Mouse (Mus musculus): Measurements from ENCODE around the gene Fars2. TPM values are rescaled to one million over a fixed set of nuclear protein-coding genes. Genes with fewer than 3 reads are reported as not detected.

Fars2 gene
- polyA plus RNA-seq, 1 experiment from 2014 or later, result 68.1 TPM

GRCm38 (mm10) chr13:36309160-36309559, 191.9 kb downstream of the Fars2 start:
- H3K4me1 ChIP-seq (ENCODE audit: control insufficient read depth in 2 of 2, insufficient read depth in 2 of 2, low read length in 2 of 2), result peaks cover 0 to 3% of the 10 kb centered on the region in 2 experiments; a peak in 1 of 4 replicates
- H3K27ac ChIP-seq (replicated peaks in 1 of 2; ENCODE audit: control insufficient read depth in 1 of 2, insufficient read depth in 1 of 2, low read depth in 2 of 2, low read length in 2 of 2), result no peak overlapping the region; a peak in 1 of 4 replicates
- no peak overlapping the region for H3K9ac ChIP-seq (ENCODE audit: low read length)
- H3K4me2 ChIP-seq (ENCODE audit: low read length), result no peak overlapping the region
- H3K4me3 ChIP-seq (ENCODE audit: control insufficient read depth in 1 of 2, insufficient read depth in 1 of 2, low read depth in 1 of 2, low read length in 2 of 2), result no peak overlapping the region
- WGBS, result 77% methylated on average over 1 of the region's 1 CpGs
- H3K9me3 ChIP-seq (ENCODE audit: control insufficient read depth, low read length), result no peaks in the 10 kb centered on the region
- H3K27me3 ChIP-seq (ENCODE audit: control insufficient read depth, insufficient read depth, low read length), result no peaks in the 10 kb centered on the region
- no peaks in the 10 kb centered on the region for H3K36me3 ChIP-seq (ENCODE audit: control insufficient read depth, insufficient read depth, low read length)
- no peak for ATAC-seq (ENCODE audit: insufficient number of reproducible peaks, insufficient read depth, low FRiP score, low read depth)

GRCm38 (mm10) chr13:36314218-36314617, 197.0 kb downstream of the Fars2 start:
- 76% methylated on average over 8 of the region's 8 CpGs for WGBS
- no peak overlapping the region for H3K4me2 ChIP-seq (ENCODE audit: low read length)
- no peak overlapping the region for H3K27ac ChIP-seq (replicated peaks in 1 of 2; ENCODE audit: control insufficient read depth in 1 of 2, insufficient read depth in 1 of 2, low read depth in 2 of 2, low read length in 2 of 2)
- H3K4me1 ChIP-seq (ENCODE audit: control insufficient read depth in 2 of 2, insufficient read depth in 2 of 2, low read length in 2 of 2), result peaks cover 2 to 10% of the 10 kb centered on the region in 2 experiments; a peak in 2 of 4 replicates
- ATAC-seq (ENCODE audit: insufficient number of reproducible peaks, insufficient read depth, low FRiP score, low read depth), result no peak
- H3K27me3 ChIP-seq (ENCODE audit: control insufficient read depth, insufficient read depth, low read length), result no peaks in the 10 kb centered on the region
- no peaks in the 10 kb centered on the region for H3K36me3 ChIP-seq (ENCODE audit: control insufficient read depth, insufficient read depth, low read length)
- no peak overlapping the region for H3K9ac ChIP-seq (ENCODE audit: low read length)
- H3K4me3 ChIP-seq (ENCODE audit: control insufficient read depth in 1 of 2, insufficient read depth in 1 of 2, low read depth in 1 of 2, low read length in 2 of 2), result no peak overlapping the region
- no peaks in the 10 kb centered on the region for H3K9me3 ChIP-seq (ENCODE audit: control insufficient read depth, low read length)

- Histone ChIP-seq H3K4me1 (ENCODE audit: control insufficient read depth in 2 of 2, insufficient read depth in 2 of 2, low read length in 2 of 2) (peaks cover 2 to 10% of the 10 kb centered on the region in 2 experiments; a peak in 2 of 4 replicates), H3K9ac (ENCODE audit: low read length) (no peak overlapping the region), H3K4me2 (ENCODE audit: low read length) (no peak overlapping the region), H3K4me3 (ENCODE audit: control insufficient read depth in 1 of 2, insufficient read depth in 1 of 2, low read depth in 1 of 2, low read length in 2 of 2) (no peak overlapping the region), H3K27ac (replicated peaks in 1 of 2; ENCODE audit: control insufficient read depth in 1 of 2, insufficient read depth in 1 of 2, low read depth in 2 of 2, low read length in 2 of 2) (no peak overlapping the region), H3K36me3 (ENCODE audit: control insufficient read depth, insufficient read depth, low read length) (no peaks in the 10 kb centered on the region), H3K9me3 (ENCODE audit: control insufficient read depth, low read length) (no peaks in the 10 kb centered on the region), H3K27me3 (ENCODE audit: control insufficient read depth, insufficient read depth, low read length) (no peaks in the 10 kb centered on the region)
- no peak for ATAC-seq (ENCODE audit: insufficient number of reproducible peaks, insufficient read depth, low FRiP score, low read depth)
- WGBS, result 86% methylated on average over 10 of the region's 10 CpGs
These were observed 197.9 kb downstream of the Fars2 start for GRCm38 (mm10) chr13:36314860-36315800.

- Histone ChIP-seq H3K4me1 (ENCODE audit: control insufficient read depth in 2 of 2, insufficient read depth in 2 of 2, low read length in 2 of 2) (peaks cover 2 to 10% of the 10 kb centered on the region in 2 experiments; a peak in 2 of 4 replicates), H3K4me3 (ENCODE audit: control insufficient read depth in 1 of 2, insufficient read depth in 1 of 2, low read depth in 1 of 2, low read length in 2 of 2) (no peak overlapping the region), H3K4me2 (ENCODE audit: low read length) (no peak overlapping the region), H3K9ac (ENCODE audit: low read length) (no peak overlapping the region), H3K27me3 (ENCODE audit: control insufficient read depth, insufficient read depth, low read length) (no peaks in the 10 kb centered on the region), H3K36me3 (ENCODE audit: control insufficient read depth, insufficient read depth, low read length) (no peaks in the 10 kb centered on the region), H3K27ac (replicated peaks in 1 of 2; ENCODE audit: control insufficient read depth in 1 of 2, insufficient read depth in 1 of 2, low read depth in 2 of 2, low read length in 2 of 2) (no peak overlapping the region), H3K9me3 (ENCODE audit: control insufficient read depth, low read length) (no peaks in the 10 kb centered on the region)
- ATAC-seq (ENCODE audit: insufficient number of reproducible peaks, insufficient read depth, low FRiP score, low read depth), result no peak
- WGBS, result 88% methylated on average over 3 of the region's 3 CpGs
These were observed 200.6 kb downstream of the Fars2 start for GRCm38 (mm10) chr13:36317824-36318223.

- Histone ChIP-seq H3K4me3 (ENCODE audit: control insufficient read depth in 1 of 2, insufficient read depth in 1 of 2, low read depth in 1 of 2, low read length in 2 of 2) (no peak overlapping the region), H3K27ac (replicated peaks in 1 of 2; ENCODE audit: control insufficient read depth in 1 of 2, insufficient read depth in 1 of 2, low read depth in 2 of 2, low read length in 2 of 2) (no peak overlapping the region), H3K4me2 (ENCODE audit: low read length) (no peak overlapping the region), H3K36me3 (ENCODE audit: control insufficient read depth, insufficient read depth, low read length) (no peaks in the 10 kb centered on the region), H3K4me1 (ENCODE audit: control insufficient read depth in 2 of 2, insufficient read depth in 2 of 2, low read length in 2 of 2) (no peaks in the 10 kb centered on the region), H3K27me3 (ENCODE audit: control insufficient read depth, insufficient read depth, low read length) (no peaks in the 10 kb centered on the region), H3K9ac (ENCODE audit: low read length) (no peak overlapping the region), H3K9me3 (ENCODE audit: control insufficient read depth, low read length) (no peaks in the 10 kb centered on the region)
- WGBS, result 78% methylated on average over 2 of the region's 2 CpGs
- no peak for ATAC-seq (ENCODE audit: insufficient number of reproducible peaks, insufficient read depth, low FRiP score, low read depth)
These were observed 207.4 kb downstream of the Fars2 start for GRCm38 (mm10) chr13:36324624-36325023.

GRCm38 (mm10) chr13:36326539-36326938, 209.3 kb downstream of the Fars2 start:
- WGBS, result 79% methylated on average over 3 of the region's 3 CpGs
- H3K9ac ChIP-seq (ENCODE audit: low read length), result no peak overlapping the region
- no peak for ATAC-seq (ENCODE audit: insufficient number of reproducible peaks, insufficient read depth, low FRiP score, low read depth)
- H3K27ac ChIP-seq (replicated peaks in 1 of 2; ENCODE audit: control insufficient read depth in 1 of 2, insufficient read depth in 1 of 2, low read depth in 2 of 2, low read length in 2 of 2), result no peak overlapping the region
- no peaks in the 10 kb centered on the region for H3K27me3 ChIP-seq (ENCODE audit: control insufficient read depth, insufficient read depth, low read length)
- no peaks in the 10 kb centered on the region for H3K4me1 ChIP-seq (ENCODE audit: control insufficient read depth in 2 of 2, insufficient read depth in 2 of 2, low read length in 2 of 2)
- H3K4me2 ChIP-seq (ENCODE audit: low read length), result no peak overlapping the region
- H3K9me3 ChIP-seq (ENCODE audit: control insufficient read depth, low read length), result no peaks in the 10 kb centered on the region
- H3K4me3 ChIP-seq (ENCODE audit: control insufficient read depth in 1 of 2, insufficient read depth in 1 of 2, low read depth in 1 of 2, low read length in 2 of 2), result no peak overlapping the region
- no peaks in the 10 kb centered on the region for H3K36me3 ChIP-seq (ENCODE audit: control insufficient read depth, insufficient read depth, low read length)

- Histone ChIP-seq H3K27me3 (ENCODE audit: control insufficient read depth, insufficient read depth, low read length) (no peaks in the 10 kb centered on the region), H3K4me2 (ENCODE audit: low read length) (no peak overlapping the region), H3K9me3 (ENCODE audit: control insufficient read depth, low read length) (no peaks in the 10 kb centered on the region), H3K9ac (ENCODE audit: low read length) (no peak overlapping the region), H3K4me3 (ENCODE audit: control insufficient read depth in 1 of 2, insufficient read depth in 1 of 2, low read depth in 1 of 2, low read length in 2 of 2) (no peak overlapping the region), H3K27ac (replicated peaks in 1 of 2; ENCODE audit: control insufficient read depth in 1 of 2, insufficient read depth in 1 of 2, low read depth in 2 of 2, low read length in 2 of 2) (no peak overlapping the region), H3K36me3 (ENCODE audit: control insufficient read depth, insufficient read depth, low read length) (no peaks in the 10 kb centered on the region), H3K4me1 (ENCODE audit: control insufficient read depth in 2 of 2, insufficient read depth in 2 of 2, low read length in 2 of 2) (no peaks in the 10 kb centered on the region)
- 68% methylated on average over 2 of the region's 2 CpGs for WGBS
- no peak for ATAC-seq (ENCODE audit: insufficient number of reproducible peaks, insufficient read depth, low FRiP score, low read depth)
These were observed 212.7 kb downstream of the Fars2 start for GRCm38 (mm10) chr13:36329871-36330270.
